Mouse (Mus musculus) small intestine, adult 2 months (tissue): ENCODE measurements around the gene Cdhr4.

Experiments used
- CTCF ChIP-seq: fragments of 200-500 bp; IDR thresholded peaks from 2 replicates; pipeline ENCODE4 v1.5.1; 2012; ENCODE audit warnings: low read depth, mild to moderate bottlenecking, control low read depth, inconsistent platforms, low read length, moderate library complexity, mixed read lengths; ENCODE audit not compliant: insufficient replicate concordance, insufficient read length; ENCODE audit errors: extremely low read depth
- POLR2A ChIP-seq: fragments of 200-500 bp; IDR thresholded peaks from 2 replicates; pipeline ENCODE4 v1.6.1; 2012; ENCODE audit warnings: low read depth, mild to moderate bottlenecking, control low read depth, inconsistent platforms, low read length, moderate library complexity

- TF ChIP-seq POLR2A (no peak), CTCF (no peak)
Observed at GRCm38 (mm10) chr9:108023216-108023615, 30.9 kb downstream of the Cdhr4 start.
